Mouse (Mus musculus) lung, adult 2 months (tissue): ENCODE results near the gene U2af1.

ENCODE experiments used
- CTCF ChIP-seq: fragments of 200-500 bp; IDR thresholded peaks from 2 replicates; pipeline ENCODE4 v1.5.1; 2011; ENCODE audit warnings: mild to moderate bottlenecking, low read length, control low read depth; ENCODE audit not compliant: insufficient read depth
- POLR2A ChIP-seq: fragments of 200-500 bp; IDR thresholded peaks from 2 replicates; pipeline ENCODE4 v1.6.1; 2011; ENCODE audit warnings: low read depth, mild to moderate bottlenecking, control low read depth, low read length, borderline replicate concordance; ENCODE audit errors: extremely low read depth

GRCm38 (mm10) chr17:31639651-31640050 lies 19.0 kb downstream of the U2af1 start:
- TF ChIP-seq CTCF (no peak), POLR2A (no peak)
